Mouse (Mus musculus) CH12F3 (cell line): ENCODE data around the gene Igll1.

Source experiments
- in situ Hi-C: fragments of 300-500 bp; cut with MboI; formaldehyde crosslinking; loops from 2 replicates; pipeline ENCODE4 v1.14.3; 2020; ENCODE audit warnings: low sequenced_read_pairs

The Igll1 gene

DNA sequence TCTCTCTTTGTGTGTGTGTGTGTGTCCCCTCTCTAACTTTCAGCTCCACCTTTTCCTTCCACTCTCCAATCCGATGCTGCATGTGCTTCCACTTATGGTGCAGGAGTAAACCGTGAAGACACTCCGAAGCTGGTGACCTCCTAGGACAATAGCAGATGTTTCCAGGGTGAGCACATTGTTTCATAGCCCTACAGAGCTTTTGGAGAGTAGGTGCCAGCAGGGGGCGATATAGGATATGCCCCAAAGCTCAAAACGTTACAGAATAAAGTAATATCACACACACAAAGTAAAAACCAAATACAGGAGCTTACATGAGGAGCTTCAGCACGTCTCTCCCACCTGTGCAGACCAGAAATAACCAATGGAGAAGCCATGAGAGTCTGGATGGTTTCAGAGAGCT is 8.9 kb downstream of the Igll1 start:
- in situ Hi-C loops, result no loop called here

DNA sequence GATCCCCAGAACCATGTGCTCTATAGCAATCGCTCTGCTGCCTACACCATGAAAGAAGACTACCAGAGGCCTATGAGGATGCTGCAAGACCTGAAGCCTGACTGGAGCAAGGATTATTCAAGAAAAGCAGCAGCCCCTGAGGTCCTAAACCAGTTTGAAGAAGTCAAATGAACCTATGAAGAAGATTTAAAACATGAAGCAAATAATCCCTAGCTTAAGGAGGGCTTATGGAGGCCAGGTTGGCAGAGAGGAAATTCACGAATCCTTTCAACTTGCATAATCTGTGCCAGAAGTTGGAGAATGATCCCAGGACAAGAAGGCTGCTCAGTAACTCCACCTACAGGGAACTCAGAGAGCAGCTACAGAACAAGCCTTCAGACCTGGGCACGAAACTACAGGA is 11.4 kb downstream of the Igll1 start:
- in situ Hi-C loops, result no loop called here

DNA sequence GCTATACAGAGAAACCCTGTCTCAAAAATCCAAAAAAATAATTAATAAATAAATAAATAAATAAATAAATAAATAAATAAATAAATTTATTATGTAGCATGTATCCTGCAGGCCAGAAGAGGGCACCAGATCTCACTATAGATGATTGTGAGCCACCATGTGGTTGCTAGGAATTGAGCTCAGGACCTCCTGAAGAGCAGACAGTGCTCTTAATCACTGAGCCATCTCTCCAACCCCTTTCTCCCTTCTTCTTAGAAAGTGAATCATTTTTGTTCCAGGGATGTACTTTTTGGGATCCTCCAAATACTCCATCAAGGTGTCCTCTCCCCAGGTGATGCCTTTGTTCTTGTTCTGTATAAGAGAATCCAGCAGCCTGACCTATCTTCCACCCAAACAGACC is 14.6 kb downstream of the Igll1 start:
- in situ Hi-C loops, result no loop called here

DNA sequence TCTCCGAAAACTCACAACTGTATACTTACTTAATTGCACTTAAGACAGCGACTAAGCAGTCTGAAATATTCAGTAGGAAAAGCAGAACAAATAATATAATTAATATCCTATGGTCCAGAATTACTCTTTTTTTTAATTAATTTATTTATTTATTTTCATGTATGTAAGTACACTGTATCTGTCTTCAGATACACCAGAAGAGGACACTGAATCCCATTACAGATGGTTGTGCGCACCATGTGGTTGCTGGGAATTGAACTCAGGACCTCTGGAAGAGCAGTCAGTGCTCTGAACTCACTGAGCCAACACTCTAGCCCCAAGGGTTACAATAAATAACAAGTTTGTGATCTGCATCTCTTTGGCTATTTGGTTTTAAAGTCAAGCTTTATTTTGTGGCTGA is 34.1 kb downstream of the Igll1 start:
- in situ Hi-C loops, result no loop called here

DNA sequence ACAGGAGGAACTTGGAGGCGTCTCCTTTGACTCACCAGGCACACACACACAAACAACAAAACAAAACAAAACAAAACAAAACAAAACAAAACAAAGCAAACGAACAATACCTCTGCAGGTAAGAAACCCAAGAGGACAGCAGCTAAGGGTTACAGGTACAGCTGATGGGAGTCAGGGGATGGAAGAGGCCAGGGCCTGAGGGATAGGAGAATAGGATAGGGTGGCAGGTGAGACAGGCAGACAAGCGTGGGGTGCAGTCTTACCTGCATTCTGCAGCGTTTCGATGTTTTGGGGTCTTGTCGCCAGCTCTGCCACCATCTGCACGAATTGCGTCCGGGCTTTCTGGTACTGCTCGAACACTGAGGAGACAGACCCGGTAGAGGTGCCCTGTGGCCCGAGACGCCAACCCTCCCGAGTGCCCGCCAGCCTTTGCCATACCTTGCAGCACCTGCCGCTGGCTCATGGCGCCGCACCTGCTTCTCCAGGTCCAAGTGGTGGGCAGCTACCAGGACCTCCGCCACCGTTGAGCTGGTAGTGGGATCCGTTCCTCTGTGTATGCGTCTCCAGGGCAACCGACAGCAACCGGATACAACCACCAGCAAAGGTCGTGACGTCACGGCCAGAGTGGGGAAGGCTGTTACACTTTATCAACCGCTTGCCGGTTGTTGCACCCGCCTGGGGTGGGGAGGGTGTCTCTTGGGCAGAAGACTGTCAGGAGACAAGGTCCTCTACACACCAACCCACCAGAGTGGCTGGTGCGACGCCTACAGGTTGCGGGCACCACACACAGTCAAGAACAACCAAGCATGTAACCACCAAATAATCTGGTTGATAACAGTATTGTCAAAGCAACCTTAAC is 34.8 kb downstream of the Igll1 start, which contains the start of gene Spag6l:
Spag6l (minus strand) TSS at position 700 of the 859 bp plus-strand sequence.
- in situ Hi-C loops, result no loop called here

DNA sequence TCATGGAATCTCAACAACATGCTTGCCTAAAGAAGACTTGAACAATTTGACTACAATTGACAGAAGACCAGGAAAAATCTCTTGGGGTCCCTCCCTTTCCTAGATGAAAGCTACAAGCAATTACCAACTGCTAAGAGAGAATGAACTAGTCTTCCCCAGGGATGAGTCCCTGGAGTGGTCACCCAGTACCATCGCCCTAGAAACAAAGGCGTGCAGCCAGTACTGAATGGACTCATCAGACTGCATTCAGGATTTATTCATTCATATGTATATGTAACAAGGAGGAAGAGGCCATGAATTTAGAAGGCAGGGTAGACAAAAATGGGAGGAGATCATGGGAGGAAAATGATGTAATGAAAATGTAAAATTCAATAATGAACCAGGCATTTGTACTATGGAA is 37.6 kb downstream of the Igll1 start:
- in situ Hi-C loops, result no loop called here

DNA sequence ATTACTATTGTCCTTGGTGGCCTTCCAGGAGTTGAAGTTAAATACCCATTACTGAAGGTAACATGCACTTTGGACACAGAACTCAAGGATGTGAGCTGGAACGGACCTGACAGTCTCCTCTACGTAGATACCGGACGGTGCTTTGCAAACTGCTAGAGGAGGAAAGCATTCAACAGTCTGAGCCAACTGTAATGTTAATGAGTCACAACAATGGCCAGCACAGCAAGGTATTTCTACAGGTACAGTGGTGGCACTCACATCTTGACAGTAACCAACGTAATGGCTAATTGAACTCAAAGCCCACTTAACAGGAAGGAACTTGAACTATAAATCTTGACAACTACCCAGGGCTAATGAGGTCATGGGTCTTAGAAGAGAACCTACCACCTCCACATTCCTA is 38.3 kb downstream of the Igll1 start:
- in situ Hi-C loops, result no loop called here
